Mouse (Mus musculus) olfactory bulb, adult 2 months (tissue): Measurements from ENCODE around the gene Bach2.

Experiments
- CTCF ChIP-seq: fragments of 200-500 bp; IDR thresholded peaks from 2 replicates; pipeline ENCODE4 v1.5.1; 2012; ENCODE audit warnings: low read depth, mild to moderate bottlenecking, low read length, moderate library complexity; ENCODE audit not compliant: insufficient read depth
- POLR2A ChIP-seq: fragments of 200-500 bp; IDR thresholded peaks from 2 replicates; pipeline ENCODE4 v1.6.1; 2012; ENCODE audit warnings: mild to moderate bottlenecking, low read depth, low read length, moderate library complexity; ENCODE audit not compliant: insufficient read depth

DNA sequence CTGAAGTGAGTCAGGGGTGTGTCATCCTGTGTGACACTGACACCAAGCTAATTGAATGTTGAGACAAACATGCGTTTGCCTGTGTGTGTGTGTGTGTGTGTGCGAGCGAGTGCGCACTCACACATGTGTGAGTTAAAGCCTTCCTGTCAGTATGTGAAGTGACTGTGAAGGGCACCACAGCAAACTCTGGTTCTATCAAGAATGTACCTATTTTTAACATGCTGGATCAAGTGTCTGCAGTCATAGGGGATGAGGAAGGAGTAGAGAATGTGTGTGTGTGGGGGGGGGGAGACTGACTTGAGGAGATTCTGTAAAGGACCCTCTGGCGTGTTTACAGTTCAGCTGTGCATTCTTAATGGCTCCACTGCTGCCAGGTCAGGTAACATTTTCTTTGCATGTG lies 64.1 kb downstream of the Bach2 start:
- TF ChIP-seq CTCF, result no peak
- TF ChIP-seq POLR2A, result no peak
